ENCODE assay signal across 13 mouse cellular contexts in genomic region chr16:90851621-90852334, GRCm38 (mm10). TPM values are rescaled to one million over a fixed set of nuclear protein-coding genes. Genes with fewer than 3 reads are reported as not detected.
"Had no signal": no experiment of that assay in that cellular context is flagged by ENCODE, and none has a peak within 500 bp of the region (broad histone marks: within the 10 kb centered on the region; RNA-seq: fewer than 3 reads in every experiment).

No protein-coding gene starts in this region.

- DNase-seq: kidney, adult 9 months; kidney, postnatal 14 days; kidney, postnatal 4 days; liver, embryonic 13.5 days; lung, adult 2 months; lung, postnatal 14 days; lung, postnatal 4 days; midbrain, embryonic 14.5 days; thymus, adult 18-20 months; thymus, postnatal 36 days had no signal

- H3K4me2 ChIP-seq: liver, embryonic 13.5 days; midbrain, embryonic 11.5 days had no signal

- H3K9ac ChIP-seq: liver, embryonic 13.5 days had no signal

- H3K27ac ChIP-seq: liver, embryonic 13.5 days had no signal

- H3K9me3 ChIP-seq: liver, embryonic 13.5 days had no signal

- H3K4me3 ChIP-seq: liver, embryonic 13.5 days had no signal

- H3K36me3 ChIP-seq: liver, embryonic 13.5 days had no signal

RNA-seq across cellular contexts. Expression of gene Eva1c, which starts 25.3 kb away (rescaled TPM):
- total RNA-seq: megakaryocyte progenitor cell, adult 5-6 weeks; megakaryocyte-erythroid progenitor cell, adult 5-6 weeks had no signal
